Mouse (Mus musculus) lung, adult 18-20 months (tissue): ENCODE results near the gene Ace.

Source experiments
- DNase-seq, 2 experiments: peaks; one replicate each; pipeline ENCODE4 v3.0.0; 2022; ENCODE audit warnings: mixed read lengths in 2 of 2

Ace gene

GRCm38 (mm10) chr11:105946694-105947154 lies 21.0 kb upstream of the Ace start:
- DNase-seq: peak; percentile 61 to 76

GRCm38 (mm10) chr11:105948255-105948654 lies 19.5 kb upstream of the Ace start:
- no peak for DNase-seq

- no peak for DNase-seq
Observed at GRCm38 (mm10) chr11:105950519-105950918, 17.2 kb upstream of the Ace start.

- no peak for DNase-seq
Observed at GRCm38 (mm10) chr11:105951601-105952044, 16.1 kb upstream of the Ace start.

- DNase-seq: no peak
Observed at GRCm38 (mm10) chr11:105952111-105952510, 15.6 kb upstream of the Ace start.

GRCm38 (mm10) chr11:105952911-105953386 lies 14.8 kb upstream of the Ace start, which contains the start of gene Cyb561:
Gene Cyb561, minus strand, starts transcription at chr11:105953336.
- no peak for DNase-seq

- peak; percentile 68 to 75 for DNase-seq
Observed at GRCm38 (mm10) chr11:105953402-105953801, 14.3 kb upstream of the Ace start.

- DNase-seq: no peak
Observed at GRCm38 (mm10) chr11:105955815-105956430, 11.8 kb upstream of the Ace start.

GRCm38 (mm10) chr11:105957501-105957900 lies 10.2 kb upstream of the Ace start:
- no peak for DNase-seq

- DNase-seq: peak; percentile 29 to 66
Observed at GRCm38 (mm10) chr11:105958566-105958965, 9.2 kb upstream of the Ace start.

GRCm38 (mm10) chr11:105959355-105959754 lies 8.4 kb upstream of the Ace start:
- DNase-seq: peak; percentile 40 to 69

- DNase-seq: no peak
Observed at GRCm38 (mm10) chr11:105964691-105965090, 3.1 kb upstream of the Ace start.

GRCm38 (mm10) chr11:105966288-105966687 lies 1.5 kb upstream of the Ace start:
- no peak for DNase-seq

GRCm38 (mm10) chr11:105968948-105969347 lies 1.2 kb downstream of the Ace start:
- DNase-seq: no peak

GRCm38 (mm10) chr11:105969516-105969915 lies 1.8 kb downstream of the Ace start:
- peak; percentile 75 to 85 for DNase-seq

GRCm38 (mm10) chr11:105974593-105974992 lies 6.8 kb downstream of the Ace start:
- no peak for DNase-seq

GRCm38 (mm10) chr11:105975050-105975449 lies 7.3 kb downstream of the Ace start:
- DNase-seq: peak; percentile 19 to 29

GRCm38 (mm10) chr11:105975636-105976035 lies 7.9 kb downstream of the Ace start:
- DNase-seq: no peak

GRCm38 (mm10) chr11:105978232-105978631 lies 10.5 kb downstream of the Ace start:
- no peak for DNase-seq

- DNase-seq: peak; percentile 40 to 65
Observed at GRCm38 (mm10) chr11:105978634-105979033, 10.9 kb downstream of the Ace start.

GRCm38 (mm10) chr11:105984452-105984851 lies 16.7 kb downstream of the Ace start:
- DNase-seq: no peak

GRCm38 (mm10) chr11:105987446-105987845 lies 19.7 kb downstream of the Ace start:
- peak; percentile 73 to 81 for DNase-seq

- peak; percentile 42 to 66 for DNase-seq
Observed at GRCm38 (mm10) chr11:105989446-105989845, 21.7 kb downstream of the Ace start.

- DNase-seq: peak; percentile 49 to 65
Observed at GRCm38 (mm10) chr11:105990231-105990630, 22.5 kb downstream of the Ace start.

GRCm38 (mm10) chr11:105994375-105994774 lies 26.6 kb downstream of the Ace start, which contains the start of gene Ace3:
Gene Ace3, plus strand, starts transcription at chr11:105994675.
- no peak for DNase-seq
